Mouse (Mus musculus): Measurements from ENCODE around the gene Plekha1. TPM values are rescaled to one million over a fixed set of nuclear protein-coding genes. Genes with fewer than 3 reads are reported as not detected.

Gene Plekha1
- polyA plus RNA-seq, 1 experiment: not detected

DNA sequence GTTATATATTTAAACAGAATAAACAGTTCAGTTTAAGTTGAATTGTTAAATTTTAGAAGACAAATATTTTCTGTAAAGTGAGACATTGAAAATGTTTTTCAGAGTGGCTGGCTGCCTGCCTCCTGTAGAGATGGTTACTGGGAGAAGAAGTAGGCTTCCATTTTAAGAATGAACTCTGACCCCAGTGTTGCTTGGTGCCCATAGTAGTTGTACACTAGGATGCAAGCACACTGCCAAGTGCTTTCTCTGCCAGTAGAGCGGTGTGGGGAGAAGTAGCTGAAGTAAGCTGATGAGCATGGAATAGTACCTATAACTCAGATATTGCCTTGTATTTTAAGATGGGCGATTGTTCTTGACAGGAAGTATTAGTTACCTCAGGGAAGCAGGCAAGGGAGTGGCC is 18.6 kb downstream of the Plekha1 start:
- no peak overlapping the region for H3K4me3 ChIP-seq (ENCODE audit: insufficient read depth, low read depth, low read length)
- H3K27ac ChIP-seq (ENCODE audit: insufficient read depth, low read depth, low read length): no peak overlapping the region
- TF ChIP-seq POLR2A (IDR thresholded peaks at IDR 0.05; ENCODE audit: insufficient read depth, low read depth, low read length) (no peak), CTCF (IDR thresholded peaks at IDR 0.05; ENCODE audit: insufficient read depth, low read depth, low read length) (no peak)
- peaks cover 6% of the 10 kb centered on the region for H3K4me1 ChIP-seq (ENCODE audit: control insufficient read depth, insufficient read depth, low read length)
- WGBS: 93% methylated on average over 2 of the region's 2 CpGs

DNA sequence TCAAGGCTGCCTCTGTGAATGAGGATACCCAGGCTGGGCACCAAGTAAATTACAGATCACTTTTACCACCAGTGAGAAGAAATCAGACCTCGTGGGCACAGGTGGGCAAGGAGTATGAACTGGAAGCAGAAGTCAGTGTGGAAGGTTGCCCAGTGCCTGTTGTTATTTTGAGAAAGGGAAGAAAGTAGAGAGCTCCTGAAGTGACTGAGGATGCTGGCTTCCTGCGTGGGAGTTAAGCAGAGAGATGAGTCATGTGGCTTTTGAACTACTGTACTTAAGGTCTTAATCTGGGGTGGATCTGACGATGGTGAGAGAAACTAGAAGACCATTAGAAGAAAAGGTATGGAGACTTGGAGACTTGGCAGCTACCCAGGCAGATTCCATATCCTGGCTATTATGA is 20.7 kb downstream of the Plekha1 start:
- Histone ChIP-seq H3K4me1 (ENCODE audit: control insufficient read depth, insufficient read depth, low read length) (peaks cover 6% of the 10 kb centered on the region), H3K4me3 (ENCODE audit: insufficient read depth, low read depth, low read length) (no peak overlapping the region), H3K27ac (ENCODE audit: insufficient read depth, low read depth, low read length) (peak overlapping the region; percentile 60; the same call in 1 of the 2 replicates)
- TF ChIP-seq CTCF (IDR thresholded peaks at IDR 0.05; ENCODE audit: insufficient read depth, low read depth, low read length) (no peak), POLR2A (IDR thresholded peaks at IDR 0.05; ENCODE audit: insufficient read depth, low read depth, low read length) (no peak)
- 27% methylated on average over 3 of the region's 3 CpGs for WGBS

DNA sequence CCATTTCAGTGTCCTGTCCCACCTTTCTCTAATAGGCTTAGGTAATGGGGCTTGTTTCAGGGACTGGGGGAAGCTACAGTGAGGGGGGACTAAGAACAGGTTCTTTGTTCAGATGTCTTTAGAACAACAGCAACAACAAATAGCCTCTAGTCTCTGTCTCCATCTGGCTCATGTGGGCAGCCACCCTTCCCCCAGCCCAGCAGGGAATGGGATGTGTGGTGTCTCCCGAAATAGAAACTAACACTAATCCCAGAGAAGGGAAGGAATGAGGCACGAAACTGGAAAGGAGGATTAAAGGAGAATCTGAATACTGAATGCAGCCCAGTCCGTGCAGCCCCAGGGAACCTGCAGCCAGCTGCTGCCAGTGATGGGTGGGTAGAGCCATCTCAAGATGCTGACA is 22.4 kb downstream of the Plekha1 start:
- 6% methylated on average over 3 of the region's 3 CpGs for WGBS
- Histone ChIP-seq H3K27ac (ENCODE audit: insufficient read depth, low read depth, low read length) (peak overlapping the region; percentile 83), H3K4me3 (ENCODE audit: insufficient read depth, low read depth, low read length) (no peak overlapping the region), H3K4me1 (ENCODE audit: control insufficient read depth, insufficient read depth, low read length) (peaks cover 12% of the 10 kb centered on the region)
- TF ChIP-seq CTCF (IDR thresholded peaks at IDR 0.05; ENCODE audit: insufficient read depth, low read depth, low read length) (no peak), POLR2A (IDR thresholded peaks at IDR 0.05; ENCODE audit: insufficient read depth, low read depth, low read length) (no peak)

DNA sequence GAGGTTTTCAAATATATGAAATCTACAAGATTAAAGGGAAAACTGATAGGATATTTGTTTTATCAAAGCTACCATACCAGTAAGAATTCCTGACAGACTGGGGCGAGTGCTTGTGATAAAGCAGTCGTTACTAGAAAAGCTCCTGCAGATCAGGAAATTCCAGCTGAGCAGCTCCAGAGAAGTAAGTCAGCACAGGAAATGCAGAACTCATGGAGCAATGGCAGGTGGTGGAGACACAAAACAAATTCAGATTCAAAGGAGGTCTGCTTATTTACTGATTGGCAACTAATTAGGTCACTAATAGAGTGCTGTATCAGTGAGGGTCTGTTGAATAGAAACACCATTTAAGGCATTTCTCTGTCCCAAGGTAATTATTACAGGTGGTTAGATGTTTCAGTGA is 25.3 kb downstream of the Plekha1 start:
- Histone ChIP-seq H3K4me3 (ENCODE audit: insufficient read depth, low read depth, low read length) (no peak overlapping the region), H3K4me1 (ENCODE audit: control insufficient read depth, insufficient read depth, low read length) (peaks cover 14% of the 10 kb centered on the region), H3K27ac (ENCODE audit: insufficient read depth, low read depth, low read length) (no peak overlapping the region)
- WGBS: 39% methylated on average over 2 of the region's 2 CpGs
- no peak for TF ChIP-seq CTCF (IDR thresholded peaks at IDR 0.05; ENCODE audit: insufficient read depth, low read depth, low read length)
- TF ChIP-seq POLR2A (IDR thresholded peaks at IDR 0.05; ENCODE audit: insufficient read depth, low read depth, low read length): no peak

DNA sequence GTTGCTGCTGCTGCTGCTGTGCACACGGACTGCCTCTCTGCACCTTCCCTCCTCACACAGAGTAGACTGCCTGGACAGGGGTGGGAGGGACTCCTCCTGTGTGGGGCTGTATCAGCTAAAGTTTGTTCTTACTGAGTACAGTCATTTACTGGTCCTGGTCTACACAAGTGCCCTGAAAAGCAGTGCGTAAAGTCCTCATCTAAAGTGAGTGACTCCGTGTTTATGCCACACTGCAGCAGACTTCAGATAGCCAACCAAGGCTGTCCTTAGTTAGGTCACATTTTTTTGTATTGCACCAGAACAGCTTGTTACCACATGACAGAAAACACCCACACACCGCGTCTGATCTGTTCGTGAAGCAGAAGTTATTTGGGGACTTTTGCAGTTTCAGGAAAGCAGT is 27.4 kb downstream of the Plekha1 start:
- WGBS: 27% methylated on average over 6 of the region's 6 CpGs
- no peak for TF ChIP-seq POLR2A (IDR thresholded peaks at IDR 0.05; ENCODE audit: insufficient read depth, low read depth, low read length)
- no peak for TF ChIP-seq CTCF (IDR thresholded peaks at IDR 0.05; ENCODE audit: insufficient read depth, low read depth, low read length)
- Histone ChIP-seq H3K27ac (ENCODE audit: insufficient read depth, low read depth, low read length) (peak overlapping the region; percentile 54; the same call in 1 of the 2 replicates), H3K4me3 (ENCODE audit: insufficient read depth, low read depth, low read length) (no peak overlapping the region), H3K4me1 (ENCODE audit: control insufficient read depth, insufficient read depth, low read length) (peaks cover 11% of the 10 kb centered on the region)

DNA sequence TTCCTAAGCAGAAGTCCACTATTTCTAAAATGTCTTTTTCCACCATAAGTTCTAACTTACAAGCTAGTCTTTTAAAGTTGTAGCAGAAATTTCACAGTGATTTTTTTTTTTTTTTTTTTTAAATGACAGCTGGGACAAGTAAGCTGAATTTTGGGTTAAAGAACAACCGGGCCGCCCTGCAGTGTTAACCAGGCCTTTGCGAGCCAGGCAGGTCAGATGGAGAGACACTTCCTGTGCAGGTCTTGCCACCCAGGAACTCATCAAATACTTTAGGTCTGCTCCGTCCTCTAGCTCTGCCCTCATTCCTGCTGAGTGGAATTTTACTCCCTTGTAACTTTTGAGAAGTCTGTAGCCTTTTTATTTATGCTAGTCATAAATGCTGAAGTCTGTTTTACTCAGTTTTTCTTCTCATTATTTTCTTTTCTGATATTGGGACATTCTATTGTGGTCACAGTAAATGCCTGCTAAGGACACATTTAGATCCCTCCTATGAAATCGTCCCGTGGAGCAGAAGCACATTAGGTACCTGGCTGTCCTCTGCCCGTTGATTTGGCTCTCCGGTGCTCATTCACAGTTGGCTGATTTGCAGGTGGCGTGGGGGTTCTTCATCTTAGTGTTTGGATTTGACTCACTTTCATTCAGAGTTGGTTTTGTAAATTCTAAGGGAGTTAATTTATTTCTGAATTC is 29.5 kb downstream of the Plekha1 start:
- peaks cover 8% of the 10 kb centered on the region for H3K4me1 ChIP-seq (ENCODE audit: control insufficient read depth, insufficient read depth, low read length)
- WGBS: 53% methylated on average over 9 of the region's 9 CpGs
- H3K27ac ChIP-seq (ENCODE audit: insufficient read depth, low read depth, low read length): 0 out of 2 replicates have a peak overlapping the region, but pooled peaks have one; percentile 7
- TF ChIP-seq POLR2A (IDR thresholded peaks at IDR 0.05; ENCODE audit: insufficient read depth, low read depth, low read length): no peak
- TF ChIP-seq CTCF (IDR thresholded peaks at IDR 0.05; ENCODE audit: insufficient read depth, low read depth, low read length): no peak
- H3K4me3 ChIP-seq (ENCODE audit: insufficient read depth, low read depth, low read length): no peak overlapping the region

DNA sequence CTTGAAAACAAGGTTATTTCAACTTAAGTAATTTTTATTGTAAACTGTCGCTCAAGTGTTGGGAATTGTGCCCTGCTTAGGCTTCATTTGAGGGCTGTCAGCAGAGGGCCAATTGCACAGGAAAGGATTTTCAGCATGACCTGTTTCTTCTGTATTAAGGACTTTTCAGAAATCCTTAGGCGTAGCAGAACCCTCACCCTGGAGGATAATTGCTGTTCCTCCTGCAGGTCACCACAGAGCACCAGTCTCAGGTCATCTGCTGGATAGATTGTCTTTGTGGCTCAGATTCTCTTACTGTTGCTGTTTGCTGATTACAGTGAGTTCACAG is 30.0 kb downstream of the Plekha1 start:
- Histone ChIP-seq H3K27ac (ENCODE audit: insufficient read depth, low read depth, low read length) (0 out of 2 replicates have a peak overlapping the region, but pooled peaks have one; percentile 7), H3K4me3 (ENCODE audit: insufficient read depth, low read depth, low read length) (no peak overlapping the region), H3K4me1 (ENCODE audit: control insufficient read depth, insufficient read depth, low read length) (peaks cover 8% of the 10 kb centered on the region)
- TF ChIP-seq CTCF (IDR thresholded peaks at IDR 0.05; ENCODE audit: insufficient read depth, low read depth, low read length) (no peak), POLR2A (IDR thresholded peaks at IDR 0.05; ENCODE audit: insufficient read depth, low read depth, low read length) (no peak)
- WGBS: 55% methylated on average over 2 of the region's 2 CpGs

DNA sequence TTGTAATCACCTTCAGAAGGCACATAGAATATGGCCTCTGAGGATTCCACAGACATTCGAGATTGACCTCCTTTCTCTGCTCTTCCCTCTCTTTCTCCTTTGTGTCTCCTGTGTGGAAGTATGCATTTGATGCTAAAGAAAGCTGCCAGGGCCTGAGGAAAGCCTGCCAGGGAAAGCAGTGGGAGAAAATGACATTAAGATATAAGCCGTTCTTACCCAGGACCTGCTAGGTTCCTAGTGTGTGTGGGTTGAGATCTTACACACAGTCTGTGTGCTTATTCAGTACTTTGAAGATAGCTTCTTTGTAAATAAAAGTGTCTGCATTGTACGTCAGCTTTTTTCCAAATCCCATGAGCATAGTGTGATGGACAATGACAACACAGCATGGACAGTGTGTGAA is 30.5 kb downstream of the Plekha1 start:
- Histone ChIP-seq H3K4me3 (ENCODE audit: insufficient read depth, low read depth, low read length) (no peak overlapping the region), H3K4me1 (ENCODE audit: control insufficient read depth, insufficient read depth, low read length) (peaks cover 8% of the 10 kb centered on the region), H3K27ac (ENCODE audit: insufficient read depth, low read depth, low read length) (peak overlapping the region; percentile 19)
- TF ChIP-seq CTCF (IDR thresholded peaks at IDR 0.05; ENCODE audit: insufficient read depth, low read depth, low read length) (no peak), POLR2A (IDR thresholded peaks at IDR 0.05; ENCODE audit: insufficient read depth, low read depth, low read length) (no peak)
- 38% methylated on average over 3 of the region's 3 CpGs for WGBS

DNA sequence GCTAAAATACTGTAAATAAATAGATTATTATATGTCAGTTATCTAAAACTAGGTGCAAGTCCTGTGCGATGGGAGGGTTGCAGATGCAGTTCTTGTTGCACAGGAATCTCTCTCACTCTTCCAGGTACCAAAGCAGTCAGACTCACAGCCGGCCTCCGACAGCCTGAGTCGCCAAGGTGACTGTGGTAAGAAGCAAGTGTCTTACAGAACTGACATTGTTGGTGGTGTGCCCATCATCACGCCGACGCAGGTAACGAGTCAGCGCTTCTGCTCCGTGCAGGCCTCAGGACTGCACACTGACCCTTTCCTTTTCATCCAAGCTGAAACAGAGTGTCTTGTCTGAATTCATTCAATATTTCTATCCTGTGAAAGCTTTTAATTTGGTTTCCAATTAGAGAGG is 31.6 kb downstream of the Plekha1 start:
- Histone ChIP-seq H3K27ac (ENCODE audit: insufficient read depth, low read depth, low read length) (no peak overlapping the region), H3K4me1 (ENCODE audit: control insufficient read depth, insufficient read depth, low read length) (peaks cover 8% of the 10 kb centered on the region), H3K4me3 (ENCODE audit: insufficient read depth, low read depth, low read length) (no peak overlapping the region)
- TF ChIP-seq CTCF (IDR thresholded peaks at IDR 0.05; ENCODE audit: insufficient read depth, low read depth, low read length) (no peak), POLR2A (IDR thresholded peaks at IDR 0.05; ENCODE audit: insufficient read depth, low read depth, low read length) (no peak)
- 87% methylated on average over 10 of the region's 10 CpGs for WGBS

Data from olfactory bulb, adult 2 months (tissue).